Mouse (Mus musculus): ENCODE data around the gene Krt33a. TPM values are rescaled to one million over a fixed set of nuclear protein-coding genes. Genes with fewer than 3 reads are reported as not detected.

The Krt33a gene
- 0.06 TPM in 1 of 2 replicates, not detected in the other for polyA plus RNA-seq (2012; rRNA removed)

DNA sequence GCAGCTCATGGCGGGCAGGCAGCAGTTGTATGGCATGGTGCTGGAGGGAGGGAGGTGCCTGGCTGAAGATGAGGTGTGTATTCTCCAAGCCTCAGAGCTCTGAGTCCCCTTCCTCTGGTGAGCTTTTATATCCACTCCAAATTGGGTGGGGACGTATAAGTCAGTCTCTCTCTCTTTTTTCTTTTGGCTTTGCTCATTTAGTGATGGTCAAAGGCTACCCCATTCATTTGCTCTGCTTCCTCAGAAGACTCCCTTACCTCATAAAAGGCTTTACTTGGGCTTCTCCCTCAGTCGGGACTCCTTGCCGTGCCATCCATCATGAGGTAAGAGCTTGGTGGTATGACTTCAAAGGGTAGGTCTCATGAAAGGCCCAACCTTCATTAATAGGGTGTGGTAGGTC lies at the start of gene Krt33a:
Gene Krt33a (minus strand): TSS at position 101 of the 400 bp plus-strand sequence.
- no peak within 1 kb of the TSS for H3K27ac ChIP-seq (ENCODE audit: insufficient read depth, low read length)
- no peaks in the 10 kb centered on the region; the same call in 1 of the 2 replicates for H3K4me1 ChIP-seq (ENCODE audit: control insufficient read depth, insufficient read depth, low read length)
- no peak for TF ChIP-seq POLR2A (IDR thresholded peaks at IDR 0.05; ENCODE audit: extremely low read depth, insufficient read depth, low read length)
- no peak for TF ChIP-seq CTCF (IDR thresholded peaks at IDR 0.05; ENCODE audit: extremely low read depth, insufficient read depth, low read length)
- no peak within 1 kb of the TSS for H3K4me3 ChIP-seq (ENCODE audit: insufficient read depth, low read length)

DNA sequence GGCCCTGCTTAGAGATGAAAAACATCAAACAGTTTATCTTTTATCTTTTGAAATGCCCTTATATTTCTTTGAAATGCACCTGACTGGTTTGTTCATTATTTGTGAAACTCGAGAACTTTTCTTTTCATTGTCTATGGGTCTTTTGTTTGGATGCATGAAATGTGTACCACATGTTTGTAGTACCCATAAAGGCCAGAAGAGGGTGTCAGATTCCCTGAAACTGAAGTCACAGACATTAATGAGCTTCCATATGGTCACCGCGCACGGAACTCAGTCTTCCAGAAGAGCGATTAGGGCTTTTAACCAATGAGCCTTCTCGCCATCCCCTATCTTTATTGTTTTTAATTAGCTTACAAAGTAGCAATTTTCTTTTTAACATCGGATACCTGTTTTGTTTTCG lies 42.9 kb upstream of the Krt33a start:
- H3K27ac ChIP-seq (ENCODE audit: insufficient read depth, low read length): no peak overlapping the region
- TF ChIP-seq CTCF (IDR thresholded peaks at IDR 0.05; ENCODE audit: extremely low read depth, insufficient read depth, low read length) (no peak), POLR2A (IDR thresholded peaks at IDR 0.05; ENCODE audit: extremely low read depth, insufficient read depth, low read length) (no peak)
- H3K4me3 ChIP-seq (ENCODE audit: insufficient read depth, low read length): no peak overlapping the region
- no peaks in the 10 kb centered on the region for H3K4me1 ChIP-seq (ENCODE audit: control insufficient read depth, insufficient read depth, low read length)

DNA sequence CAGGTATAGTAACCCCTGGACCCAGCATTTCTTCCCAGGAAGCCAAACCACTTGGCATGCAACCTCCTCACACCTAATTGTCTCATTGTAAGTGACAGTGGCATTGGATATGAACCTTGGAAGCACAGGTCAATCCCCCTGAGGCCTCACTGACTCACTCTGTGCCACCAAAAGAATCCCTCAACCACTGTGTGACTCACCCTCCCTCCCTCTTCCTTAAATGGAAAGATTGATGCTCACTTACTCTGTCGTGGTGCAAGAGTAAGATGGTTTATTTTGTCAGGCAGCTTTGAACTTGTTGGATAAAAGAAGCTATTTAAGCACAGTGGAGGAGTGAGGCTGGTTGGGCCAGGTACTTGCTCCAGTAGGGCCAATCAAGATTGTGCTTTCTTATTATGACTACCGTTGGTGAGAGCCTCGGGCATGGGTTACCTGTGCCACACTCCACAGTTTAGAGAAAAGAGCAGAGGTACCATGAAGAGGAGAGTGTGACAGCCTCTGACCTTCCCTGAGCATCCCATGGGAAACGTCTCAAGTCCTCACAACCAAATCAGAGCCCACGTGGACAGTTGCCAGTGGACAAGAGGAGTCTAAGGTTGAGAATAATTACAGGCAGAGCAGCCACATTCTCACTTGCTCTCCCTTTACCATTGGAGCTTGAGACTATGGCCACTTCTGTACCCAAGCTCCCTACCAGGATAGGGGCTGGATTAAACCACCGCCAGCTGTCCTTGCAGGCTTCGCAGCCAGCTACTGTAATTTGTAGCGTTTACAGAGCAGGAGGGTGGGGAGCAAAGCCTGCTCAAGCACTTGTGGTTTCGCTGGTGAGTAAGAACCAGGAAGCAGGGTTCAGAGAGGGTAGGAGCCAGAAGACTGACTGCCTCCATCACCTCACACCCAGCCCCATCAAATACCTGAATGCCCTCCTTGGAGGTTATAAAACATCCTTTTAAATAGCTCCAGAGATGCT lies 40.0 kb upstream of the Krt33a start:
- TF ChIP-seq CTCF (IDR thresholded peaks at IDR 0.05; ENCODE audit: extremely low read depth, insufficient read depth, low read length): no peak

DNA sequence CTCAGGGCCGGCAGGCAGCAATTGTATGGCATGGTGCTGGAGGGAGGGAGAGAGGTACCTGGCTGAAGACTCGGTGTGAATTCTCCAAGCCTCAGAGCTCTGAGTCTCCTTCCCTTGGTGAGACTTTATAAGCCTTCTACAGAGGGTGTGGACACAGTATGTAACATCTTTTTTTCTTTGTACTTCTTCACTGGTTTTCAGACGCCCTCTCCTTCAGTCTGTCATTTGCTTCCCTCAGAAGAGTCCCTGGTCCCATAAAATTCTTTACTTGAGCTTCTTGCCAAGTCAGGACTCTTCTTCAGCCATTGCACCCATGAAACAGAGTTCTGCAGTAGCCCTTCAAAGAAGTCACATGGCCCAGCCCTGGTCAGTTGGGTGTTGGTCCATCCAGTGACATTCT lies 34.4 kb upstream of the Krt33a start, which contains the start of gene Krt31:
Gene Krt31 (minus strand): TSS at position 101 of the 400 bp plus-strand sequence.
- Histone ChIP-seq H3K4me1 (ENCODE audit: control insufficient read depth, insufficient read depth, low read length) (no peaks in the 10 kb centered on the region; the same call in 1 of the 2 replicates), H3K4me3 (ENCODE audit: insufficient read depth, low read length) (no peak within 1 kb of the TSS), H3K27ac (ENCODE audit: insufficient read depth, low read length) (no peak within 1 kb of the TSS)
- TF ChIP-seq CTCF (IDR thresholded peaks at IDR 0.05; ENCODE audit: extremely low read depth, insufficient read depth, low read length): no peak
- TF ChIP-seq POLR2A (IDR thresholded peaks at IDR 0.05; ENCODE audit: extremely low read depth, insufficient read depth, low read length): no peak

More for the DNA sequence above, 40.0 kb upstream of the Krt33a start:
- no peaks in the 10 kb centered on the region for H3K4me1 ChIP-seq (ENCODE audit: control insufficient read depth, insufficient read depth, low read length)
- H3K27ac ChIP-seq (ENCODE audit: insufficient read depth, low read length): no peak overlapping the region
- H3K4me3 ChIP-seq (ENCODE audit: insufficient read depth, low read length): no peak overlapping the region

DNA sequence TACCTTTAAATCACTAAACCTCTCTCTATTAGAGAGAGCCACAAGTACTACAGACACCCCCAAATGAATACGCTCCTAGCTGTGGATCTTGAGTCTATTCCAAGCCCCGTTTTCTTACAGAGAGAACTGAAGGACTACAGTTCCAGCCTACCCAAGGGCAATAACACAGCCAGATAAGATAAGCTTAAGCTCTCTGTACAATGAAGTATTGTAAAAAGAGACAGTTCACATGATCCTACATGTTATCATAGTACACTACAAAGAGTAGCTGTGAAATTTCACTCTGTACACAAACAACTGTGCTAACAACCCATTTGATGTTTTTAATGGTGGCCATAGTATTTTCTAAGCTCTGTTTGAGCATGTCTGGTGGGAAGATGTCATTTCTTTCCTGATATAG lies 31.2 kb upstream of the Krt33a start:
- TF ChIP-seq CTCF (IDR thresholded peaks at IDR 0.05; ENCODE audit: extremely low read depth, insufficient read depth, low read length) (no peak), POLR2A (IDR thresholded peaks at IDR 0.05; ENCODE audit: extremely low read depth, insufficient read depth, low read length) (no peak)
- Histone ChIP-seq H3K4me1 (ENCODE audit: control insufficient read depth, insufficient read depth, low read length) (no peaks in the 10 kb centered on the region; the same call in 1 of the 2 replicates), H3K4me3 (ENCODE audit: insufficient read depth, low read length) (no peak overlapping the region)

DNA sequence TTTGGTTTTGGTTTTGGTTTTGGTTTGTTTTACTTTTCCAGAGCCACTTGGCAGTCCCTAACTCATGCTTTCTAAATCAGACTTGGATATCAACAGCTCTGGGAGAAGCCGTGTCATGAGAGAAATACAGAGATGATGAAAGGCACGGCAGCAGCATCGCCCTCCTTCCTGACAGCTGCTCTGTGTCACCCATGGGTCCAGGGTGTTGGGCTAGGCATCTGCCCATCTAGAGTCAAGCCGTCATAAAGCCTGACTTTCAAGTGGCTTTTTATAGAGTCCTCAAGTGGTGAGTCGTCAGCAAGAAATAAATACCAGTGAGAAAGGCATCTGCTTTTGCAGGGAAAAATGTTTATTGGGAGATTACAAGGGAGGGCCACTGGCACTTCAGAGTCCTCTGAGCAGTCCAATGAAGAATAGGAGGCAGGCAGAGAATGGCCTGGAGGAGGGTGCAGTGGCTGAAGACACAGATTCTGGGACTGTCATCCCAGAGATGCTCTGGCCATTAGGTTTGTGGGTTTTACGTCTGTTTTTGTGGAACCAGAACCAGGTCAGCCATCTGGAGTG lies 30.4 kb upstream of the Krt33a start:
- TF ChIP-seq CTCF (IDR thresholded peaks at IDR 0.05; ENCODE audit: extremely low read depth, insufficient read depth, low read length): no peak
- TF ChIP-seq POLR2A (IDR thresholded peaks at IDR 0.05; ENCODE audit: extremely low read depth, insufficient read depth, low read length): no peak

More for the DNA sequence above, 31.2 kb upstream of the Krt33a start:
- H3K27ac ChIP-seq (ENCODE audit: insufficient read depth, low read length): no peak overlapping the region

DNA sequence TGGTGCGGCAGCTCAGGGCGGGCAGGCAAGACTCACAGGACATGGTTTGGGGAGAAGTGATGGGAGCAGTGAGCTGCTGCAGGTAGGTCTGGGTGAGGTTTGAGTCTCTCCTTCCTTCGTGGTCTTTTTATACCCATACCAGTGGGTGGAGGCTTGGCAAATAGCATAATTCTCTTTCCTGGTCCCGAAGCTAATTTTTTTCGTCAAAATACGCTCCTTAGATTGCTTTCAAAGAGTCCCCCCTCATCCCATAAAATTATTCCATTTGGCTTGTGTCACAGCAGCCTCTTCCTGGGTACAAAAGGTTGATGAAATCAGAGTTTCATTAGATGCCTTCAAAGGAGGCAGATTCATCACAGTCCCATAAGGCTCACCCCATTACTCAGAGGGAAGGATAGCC lies 25.4 kb upstream of the Krt33a start, which contains the start of gene Krt34:
Gene Krt34 (minus strand): TSS at position 101 of the 400 bp plus-strand sequence.
- no peak for TF ChIP-seq CTCF (IDR thresholded peaks at IDR 0.05; ENCODE audit: extremely low read depth, insufficient read depth, low read length)
- TF ChIP-seq POLR2A (IDR thresholded peaks at IDR 0.05; ENCODE audit: extremely low read depth, insufficient read depth, low read length): no peak
- Histone ChIP-seq H3K27ac (ENCODE audit: insufficient read depth, low read length) (no peak within 1 kb of the TSS), H3K4me3 (ENCODE audit: insufficient read depth, low read length) (no peak within 1 kb of the TSS), H3K4me1 (ENCODE audit: control insufficient read depth, insufficient read depth, low read length) (no peaks in the 10 kb centered on the region)

More for the DNA sequence above, 30.4 kb upstream of the Krt33a start:
- no peaks in the 10 kb centered on the region; the same call in 1 of the 2 replicates for H3K4me1 ChIP-seq (ENCODE audit: control insufficient read depth, insufficient read depth, low read length)
- no peak overlapping the region for H3K27ac ChIP-seq (ENCODE audit: insufficient read depth, low read length)
- H3K4me3 ChIP-seq (ENCODE audit: insufficient read depth, low read length): no peak overlapping the region

DNA sequence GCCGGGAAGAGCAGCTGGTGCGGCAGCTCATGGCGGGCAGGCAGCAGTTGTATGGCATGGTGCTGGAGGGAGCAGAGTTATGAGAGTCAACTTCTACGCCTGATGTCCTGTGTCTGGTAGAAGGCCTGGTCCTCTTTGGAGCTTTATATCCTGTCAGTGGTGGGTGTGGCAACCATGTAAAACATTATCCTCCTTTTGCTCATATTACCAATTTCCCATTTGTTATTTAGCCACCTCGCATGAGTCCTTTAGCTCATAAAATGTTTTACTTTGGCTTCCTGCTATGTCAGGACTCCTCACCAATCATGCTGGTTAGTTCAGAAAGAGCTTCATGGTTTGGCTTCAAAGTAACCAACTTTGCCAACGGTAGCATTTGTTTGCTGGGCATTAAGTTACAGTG lies 13.8 kb upstream of the Krt33a start, which contains the start of gene Krt33b:
Gene Krt33b (minus strand): TSS at position 101 of the 400 bp plus-strand sequence.
- Histone ChIP-seq H3K4me3 (ENCODE audit: insufficient read depth, low read length) (no peak within 1 kb of the TSS), H3K27ac (ENCODE audit: insufficient read depth, low read length) (no peak within 1 kb of the TSS), H3K4me1 (ENCODE audit: control insufficient read depth, insufficient read depth, low read length) (no peaks in the 10 kb centered on the region)
- no peak for TF ChIP-seq POLR2A (IDR thresholded peaks at IDR 0.05; ENCODE audit: extremely low read depth, insufficient read depth, low read length)
- TF ChIP-seq CTCF (IDR thresholded peaks at IDR 0.05; ENCODE audit: extremely low read depth, insufficient read depth, low read length): no peak

DNA sequence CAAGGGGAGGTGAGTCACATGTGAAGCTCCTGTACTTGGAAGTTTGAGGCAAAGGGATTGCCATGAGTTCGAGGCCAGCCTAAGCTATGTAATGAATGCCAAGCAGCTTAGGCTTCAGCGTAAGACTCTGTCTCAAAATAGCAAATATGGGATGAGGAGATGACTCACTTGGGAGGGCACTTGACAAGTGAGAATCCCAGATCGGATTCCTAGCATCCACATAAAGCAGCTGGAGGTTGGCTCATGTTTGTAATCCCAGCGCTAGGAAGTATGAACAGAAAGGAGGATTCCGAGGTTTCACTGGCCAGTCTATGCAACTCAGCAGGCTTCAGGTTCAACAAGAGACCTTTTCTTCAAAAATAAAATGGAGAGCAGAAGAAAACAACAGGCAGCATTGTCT lies 5.4 kb upstream of the Krt33a start:
- H3K27ac ChIP-seq (ENCODE audit: insufficient read depth, low read length): no peak overlapping the region
- no peak for TF ChIP-seq POLR2A (IDR thresholded peaks at IDR 0.05; ENCODE audit: extremely low read depth, insufficient read depth, low read length)
- no peak for TF ChIP-seq CTCF (IDR thresholded peaks at IDR 0.05; ENCODE audit: extremely low read depth, insufficient read depth, low read length)
- no peaks in the 10 kb centered on the region; the same call in 1 of the 2 replicates for H3K4me1 ChIP-seq (ENCODE audit: control insufficient read depth, insufficient read depth, low read length)

More for the DNA sequence above, 5.4 kb upstream of the Krt33a start:
- H3K4me3 ChIP-seq (ENCODE audit: insufficient read depth, low read length): no peak overlapping the region

Measured in cortical plate, adult 2 months (tissue).